Mouse (Mus musculus) erythroblast, embryonic 14.5 days (primary cell): ENCODE results near the gene Mrps27.

Experiments
- GATA1 ChIP-seq: IDR thresholded peaks from 2 replicates; pipeline ENCODE4 v1.6.1; 2012; ENCODE audit warnings: low read length, inconsistent platforms, mixed read lengths
- TAL1 ChIP-seq: IDR thresholded peaks from 3 replicates; pipeline ENCODE4 v1.6.1; 2012; ENCODE audit warnings: low read length, inconsistent platforms, mixed read lengths

GRCm38 (mm10) chr13:99387901-99388811 is 43.6 kb downstream of the Mrps27 start:
- TF ChIP-seq GATA1 (no peak), TAL1 (no peak)
